Mouse (Mus musculus) 416B (cell line): ENCODE data around the gene Iglon5.

Experiments used
- DNase-seq: peaks from one replicate; pipeline ENCODE4 v3.0.0; 2011; ENCODE audit warnings: low read depth

Iglon5 gene

GRCm38 (mm10) chr7:43427406-43427805 is 62.5 kb downstream of the Iglon5 start, which contains the start of gene Lim2:
Gene Lim2 (plus strand): TSS chr7:43427670.
- no peak for DNase-seq

- no peak for DNase-seq
Measured at GRCm38 (mm10) chr7:43423991-43424625, 65.8 kb downstream of the Iglon5 start.

- peak; percentile 80 for DNase-seq
Measured at GRCm38 (mm10) chr7:43422995-43423617, 66.8 kb downstream of the Iglon5 start.
